Mouse (Mus musculus) embryo, embryonic 9.5 days (tissue): ENCODE results near the gene Plxna1.

ENCODE experiments used
- DNase-seq: peaks from one replicate; pipeline ENCODE4 v3.0.0-alpha.2; 2017; ENCODE audit errors: extremely low spot score

The Plxna1 gene

GRCm38 (mm10) chr6:89362281-89363106 lies at the start of gene Plxna1:
TSS of gene Plxna1 (minus strand) at chr6:89362620.
- DNase-seq = peak; percentile 81

GRCm38 (mm10) chr6:89409041-89409440 lies 46.6 kb upstream of the Plxna1 start:
- DNase-seq = no peak

- DNase-seq = no peak
These were observed 45.8 kb upstream of the Plxna1 start for GRCm38 (mm10) chr6:89408259-89408658.

- DNase-seq = no peak
These were observed 44.9 kb upstream of the Plxna1 start for GRCm38 (mm10) chr6:89407247-89407889.

GRCm38 (mm10) chr6:89404964-89405363 lies 42.5 kb upstream of the Plxna1 start:
- DNase-seq = no peak

- no peak for DNase-seq
These were observed 41.1 kb upstream of the Plxna1 start for GRCm38 (mm10) chr6:89403257-89404225.

- no peak for DNase-seq
These were observed 40.0 kb upstream of the Plxna1 start for GRCm38 (mm10) chr6:89402406-89402805.

- no peak for DNase-seq
These were observed 37.1 kb upstream of the Plxna1 start for GRCm38 (mm10) chr6:89399564-89399963.

GRCm38 (mm10) chr6:89397919-89398318 lies 35.5 kb upstream of the Plxna1 start:
- DNase-seq = no peak

- DNase-seq = no peak
These were observed 31.4 kb upstream of the Plxna1 start for GRCm38 (mm10) chr6:89393820-89394219.

- no peak for DNase-seq
These were observed 29.8 kb upstream of the Plxna1 start for GRCm38 (mm10) chr6:89392213-89392612.

GRCm38 (mm10) chr6:89389771-89390170 lies 27.4 kb upstream of the Plxna1 start:
- no peak for DNase-seq

GRCm38 (mm10) chr6:89386956-89387355 lies 24.5 kb upstream of the Plxna1 start:
- DNase-seq = no peak

GRCm38 (mm10) chr6:89384699-89385098 lies 22.3 kb upstream of the Plxna1 start:
- DNase-seq = no peak

GRCm38 (mm10) chr6:89381851-89382250 lies 19.4 kb upstream of the Plxna1 start:
- peak; percentile 55 for DNase-seq

GRCm38 (mm10) chr6:89381172-89381571 lies 18.8 kb upstream of the Plxna1 start:
- peak; percentile 22 for DNase-seq

- no peak for DNase-seq
These were observed 18.3 kb upstream of the Plxna1 start for GRCm38 (mm10) chr6:89380751-89381150.

- no peak for DNase-seq
These were observed 15.8 kb upstream of the Plxna1 start for GRCm38 (mm10) chr6:89378264-89378663.

- no peak for DNase-seq
These were observed 6.4 kb upstream of the Plxna1 start for GRCm38 (mm10) chr6:89368812-89369211.

GRCm38 (mm10) chr6:89364342-89364741 lies 1.9 kb upstream of the Plxna1 start:
- DNase-seq = no peak

- no peak for DNase-seq
These were observed 659 bp upstream of the Plxna1 start for GRCm38 (mm10) chr6:89363107-89363451.
